Mouse (Mus musculus) spleen, adult 18-20 months (tissue): ENCODE results near the gene Ssbp3.

Experiments used
- DNase-seq, 2 experiments: peaks; one replicate each; pipeline ENCODE4 v3.0.0; 2022; ENCODE audit warnings: mixed read lengths in 2 of 2

The Ssbp3 gene

GRCm38 (mm10) chr4:106910201-106911172 is at the start of gene Ssbp3:
Ssbp3 (plus strand) TSS chr4:106910701.
- peak; percentile 33 to 62 for DNase-seq

DNA sequence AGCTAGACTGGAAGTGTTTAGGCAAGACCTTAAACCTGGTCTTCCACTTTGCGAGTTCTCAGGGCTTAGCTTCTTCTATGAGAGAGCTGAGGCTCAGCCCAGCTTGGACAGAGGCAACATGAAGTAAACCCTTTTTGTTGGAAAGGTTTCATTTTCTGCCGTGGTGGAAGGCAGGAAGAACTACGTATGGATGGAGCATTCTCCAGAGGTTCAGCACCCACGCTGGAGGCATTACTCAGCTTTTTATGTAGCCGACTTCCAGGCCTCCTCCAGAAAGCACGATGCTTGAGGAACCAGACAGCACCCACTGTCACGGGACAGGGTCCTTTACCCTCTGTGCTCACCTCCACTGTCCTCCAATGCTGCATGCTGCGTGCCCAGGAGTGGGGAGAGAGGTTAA is 48.6 kb upstream of the Ssbp3 start:
- no peak for DNase-seq

- DNase-seq: no peak
These were observed 48.2 kb upstream of the Ssbp3 start for GRCm38 (mm10) chr4:106862317-106862716.

- no peak for DNase-seq
These were observed 47.6 kb upstream of the Ssbp3 start for GRCm38 (mm10) chr4:106862767-106863370.

DNA sequence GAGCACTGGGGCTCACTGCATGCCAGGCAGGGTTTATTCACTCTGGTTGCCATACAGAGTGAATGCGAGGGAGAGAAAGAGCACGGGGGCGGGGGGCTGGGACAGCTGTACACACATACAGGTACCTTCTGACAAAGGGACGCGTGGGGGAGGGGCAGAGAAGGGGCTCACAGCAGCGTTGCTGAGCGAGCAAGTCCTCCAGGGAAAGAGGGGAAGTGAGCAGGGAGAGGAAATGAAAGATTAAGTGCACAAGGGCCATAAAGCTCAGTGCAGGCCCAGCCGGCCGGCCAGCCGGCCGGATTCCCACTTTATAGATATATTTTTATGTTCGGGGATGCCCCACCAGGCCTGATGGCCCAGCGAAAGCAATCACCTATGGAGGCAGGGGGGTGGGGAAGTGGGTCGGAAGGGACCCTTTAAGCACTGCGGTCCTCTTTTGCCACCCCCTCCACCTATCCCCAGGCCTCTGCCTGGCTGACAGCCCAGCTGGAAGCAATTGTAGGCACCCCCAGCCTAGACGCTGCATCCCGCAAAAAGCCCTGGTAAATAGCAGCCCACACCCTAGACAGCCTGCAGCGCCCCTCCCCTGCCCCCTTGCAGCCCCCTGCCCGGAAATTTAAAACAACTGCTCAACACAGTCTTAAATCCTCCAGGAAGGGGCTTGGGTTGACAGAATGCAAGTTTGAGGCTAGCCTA is 44.9 kb upstream of the Ssbp3 start:
- DNase-seq: no peak

- DNase-seq: no peak
These were observed 44.1 kb upstream of the Ssbp3 start for GRCm38 (mm10) chr4:106866381-106866780.

DNA sequence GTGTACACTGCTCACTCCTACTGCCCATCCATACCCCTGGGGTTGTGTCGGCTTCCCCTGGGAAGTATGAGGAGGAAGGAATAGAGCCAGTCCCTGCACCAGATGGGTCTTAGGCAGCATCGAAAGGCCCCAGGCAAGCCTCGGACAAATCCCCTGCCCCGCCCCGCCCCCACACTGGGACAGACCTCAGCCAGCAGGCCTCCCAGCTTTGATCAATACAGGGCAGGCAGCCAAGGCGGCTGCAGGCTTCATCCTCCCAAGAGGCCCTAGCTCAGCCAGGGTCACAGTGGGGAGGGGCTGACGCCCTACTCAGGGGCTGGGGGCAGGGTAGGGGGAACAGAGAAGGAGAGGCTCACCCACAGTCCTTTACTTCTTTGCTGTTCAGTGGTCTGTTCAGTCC is 43.7 kb upstream of the Ssbp3 start:
- DNase-seq: no peak

DNA sequence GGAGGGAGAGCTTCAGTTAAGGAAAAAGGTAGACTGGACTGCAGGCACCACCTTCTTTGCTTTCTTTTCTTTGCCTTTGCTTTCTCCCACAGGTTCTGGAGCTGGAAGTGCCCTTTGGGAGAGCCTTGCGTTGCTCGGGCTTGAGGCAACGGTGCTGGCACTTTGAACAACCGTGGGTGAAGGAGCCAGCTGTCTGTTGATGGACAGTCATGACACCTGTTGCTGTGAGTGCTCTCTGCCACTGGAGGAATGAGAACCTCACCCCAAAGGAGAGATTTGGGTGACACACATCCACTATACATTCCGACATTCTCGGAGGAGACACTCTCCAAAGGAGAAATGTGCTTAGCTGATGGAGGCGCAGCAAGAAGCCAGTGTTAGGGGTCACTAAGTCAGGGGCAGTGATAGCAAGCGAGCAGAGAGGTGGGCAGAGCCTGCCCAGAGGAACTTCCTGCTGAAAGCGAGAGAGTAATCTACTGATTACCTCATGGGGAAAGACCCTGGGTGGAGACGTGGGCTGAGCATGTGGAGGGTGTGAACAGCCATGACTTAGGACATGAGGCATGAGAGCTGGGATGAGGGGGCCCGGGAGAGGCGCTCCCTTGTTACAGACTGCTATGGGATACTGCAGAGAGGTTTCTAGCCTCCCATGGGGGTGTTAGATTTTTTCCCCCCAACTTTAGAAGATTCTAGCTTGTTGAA is 41.6 kb upstream of the Ssbp3 start:
- DNase-seq: no peak

DNA sequence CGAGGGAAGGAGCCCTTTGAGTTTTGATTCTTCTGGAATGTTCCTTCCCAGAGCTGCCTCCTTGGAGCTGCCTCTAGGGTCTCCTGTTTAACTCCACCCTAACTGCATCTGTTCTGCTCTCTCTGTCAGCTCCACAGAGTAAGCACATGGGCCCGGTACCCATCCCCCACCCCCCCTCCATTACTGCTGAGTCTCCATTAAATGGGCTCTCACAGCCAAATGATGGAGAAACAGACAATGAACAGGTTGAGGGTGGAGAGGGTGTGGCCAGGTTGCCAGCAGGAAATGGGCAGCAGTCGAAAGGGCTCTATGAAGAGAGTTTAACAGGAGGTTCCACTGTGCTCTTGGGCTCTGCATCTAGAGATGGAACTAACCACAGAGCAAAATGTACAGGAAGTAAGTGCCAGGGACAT is 41.0 kb upstream of the Ssbp3 start:
- no peak for DNase-seq

DNA sequence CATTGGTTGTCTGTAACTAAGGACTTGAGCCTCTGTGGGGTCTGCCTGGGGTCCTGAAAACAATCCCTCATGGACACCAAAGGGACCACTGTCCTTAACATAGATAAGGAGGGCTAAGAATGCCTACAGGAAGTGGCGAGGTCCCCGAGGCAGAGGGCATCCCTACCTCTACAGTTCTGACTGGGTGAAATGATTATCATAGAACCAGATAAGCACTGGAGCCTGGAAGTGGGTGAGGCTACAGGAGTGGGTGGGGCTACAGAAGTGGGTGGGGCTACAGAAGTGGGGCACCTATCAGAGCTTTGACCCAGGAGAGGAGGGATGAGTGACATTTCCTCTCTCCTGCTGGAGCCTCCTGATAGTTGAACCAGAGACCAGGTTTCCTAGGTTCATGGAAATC is 39.9 kb upstream of the Ssbp3 start:
- DNase-seq: no peak

DNA sequence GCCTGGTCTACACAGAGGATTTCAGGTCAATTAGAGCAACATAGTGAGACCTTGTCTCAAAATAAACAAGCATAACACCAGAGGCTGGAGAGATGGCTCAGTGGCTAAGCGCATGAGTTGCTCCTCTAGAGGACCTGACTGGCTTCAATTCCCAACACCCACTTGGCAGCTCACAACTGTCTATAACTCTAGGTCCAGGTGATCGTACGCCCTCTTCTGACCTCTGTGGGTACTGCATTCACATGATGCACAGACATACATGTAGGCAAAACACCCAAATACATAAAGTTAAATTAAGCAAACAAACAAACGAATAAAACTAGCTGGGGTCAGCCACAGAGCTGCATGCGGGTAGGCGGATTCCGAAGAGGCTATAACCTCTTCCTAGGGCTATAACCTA is 36.0 kb upstream of the Ssbp3 start:
- no peak for DNase-seq

DNA sequence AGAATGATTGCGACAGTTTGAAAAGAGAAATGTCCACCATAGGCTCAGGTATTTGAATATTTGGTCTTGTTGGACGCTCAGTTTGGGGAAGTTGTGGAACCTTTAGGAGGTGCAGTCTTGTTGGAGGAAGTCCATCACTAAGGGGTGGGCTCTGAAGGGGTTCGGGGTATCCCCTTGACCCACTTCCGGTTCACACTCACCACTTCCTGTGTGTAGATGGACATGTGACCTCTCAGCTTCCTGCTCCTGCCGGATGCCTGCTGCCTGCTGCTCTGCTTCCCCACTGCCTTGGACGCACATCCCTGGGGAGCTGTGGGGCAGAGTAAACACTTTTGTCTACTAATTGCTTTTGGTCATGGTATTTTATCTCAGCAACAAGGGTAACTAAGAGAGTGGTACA is 29.4 kb upstream of the Ssbp3 start:
- no peak for DNase-seq

GRCm38 (mm10) chr4:106883149-106883548 is 27.4 kb upstream of the Ssbp3 start:
- DNase-seq: no peak

GRCm38 (mm10) chr4:106886307-106887085 is 24.0 kb upstream of the Ssbp3 start:
- DNase-seq: no peak

DNA sequence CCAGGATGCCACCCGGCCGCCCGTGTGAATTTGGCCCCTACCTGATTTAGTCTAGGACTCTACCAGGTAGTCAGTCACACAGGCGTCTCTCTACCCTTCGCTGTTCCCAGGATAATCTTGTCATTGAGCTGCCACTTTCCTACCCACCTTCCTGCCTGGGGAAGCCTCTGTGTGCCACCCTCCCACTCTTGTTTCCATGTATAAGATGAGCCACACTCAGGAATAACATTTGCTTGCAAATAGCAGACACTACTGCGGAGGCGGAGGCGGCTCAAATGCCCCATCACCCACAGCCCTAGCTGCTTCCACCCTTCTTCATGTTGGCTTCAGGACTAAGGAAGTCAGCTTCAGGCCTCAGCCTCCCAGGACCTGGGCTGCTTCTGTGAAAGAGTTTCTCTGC is 14.4 kb upstream of the Ssbp3 start:
- DNase-seq: no peak

DNA sequence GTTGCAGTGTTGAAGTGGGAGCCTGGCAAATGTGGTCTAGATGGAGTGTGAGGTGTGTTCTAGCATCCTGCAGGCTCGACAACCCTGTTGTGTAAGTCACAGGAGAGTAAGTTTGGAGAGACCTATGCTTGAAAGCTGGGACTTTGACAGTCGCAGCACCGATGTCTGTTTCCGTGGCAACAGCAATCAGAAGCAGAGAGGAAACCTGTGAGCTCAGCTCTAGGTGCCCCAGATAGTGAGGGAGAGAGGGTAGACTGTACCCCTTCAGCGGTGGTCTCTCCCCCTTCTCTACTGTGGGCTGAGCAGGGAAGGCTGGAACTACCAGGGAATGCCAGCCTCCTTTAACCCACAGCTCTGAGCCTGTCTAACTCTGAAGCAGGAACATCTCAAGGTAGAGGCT is 11.6 kb upstream of the Ssbp3 start:
- no peak for DNase-seq

DNA sequence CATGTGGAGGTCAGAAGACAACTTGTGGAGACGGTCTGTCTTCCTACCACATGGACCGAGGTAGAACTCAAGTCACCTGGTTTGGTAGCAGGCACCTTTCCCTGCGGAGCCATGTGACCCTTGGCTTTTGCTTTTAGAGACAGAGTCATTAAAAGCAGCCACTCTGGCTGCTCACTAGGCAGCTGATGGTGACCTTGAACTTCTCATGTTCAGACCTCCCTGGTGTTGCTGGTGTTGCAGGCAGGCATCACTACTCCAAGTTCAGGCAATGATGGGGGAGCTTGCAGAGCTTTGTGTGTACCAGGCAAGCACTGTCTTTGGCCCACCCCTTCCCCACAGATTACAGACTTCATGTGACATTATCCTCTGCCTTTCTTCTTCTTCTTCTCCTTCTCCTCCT is 11.0 kb upstream of the Ssbp3 start:
- DNase-seq: no peak

- no peak for DNase-seq
These were observed 9.8 kb upstream of the Ssbp3 start for GRCm38 (mm10) chr4:106900718-106901117.

DNA sequence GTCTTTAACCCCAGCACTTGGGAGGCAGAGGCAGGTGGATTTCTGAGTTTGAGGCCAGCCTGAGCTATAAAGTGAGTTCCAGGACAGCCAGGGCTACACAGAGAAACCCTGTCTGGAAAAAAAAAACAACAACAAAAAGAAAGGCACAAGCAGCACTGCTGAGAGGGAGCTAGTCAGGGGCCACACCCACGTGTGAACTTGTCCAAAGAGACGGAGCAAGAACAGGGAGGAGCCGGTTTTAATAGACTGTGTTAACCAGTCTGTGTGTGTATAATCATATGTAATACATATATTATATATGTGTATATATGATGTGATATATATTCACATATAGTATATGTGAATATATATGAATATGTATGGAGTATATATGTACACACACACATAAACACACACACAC is 8.9 kb upstream of the Ssbp3 start:
- DNase-seq: no peak

- DNase-seq: no peak
These were observed 8.3 kb upstream of the Ssbp3 start for GRCm38 (mm10) chr4:106902157-106902556.

DNA sequence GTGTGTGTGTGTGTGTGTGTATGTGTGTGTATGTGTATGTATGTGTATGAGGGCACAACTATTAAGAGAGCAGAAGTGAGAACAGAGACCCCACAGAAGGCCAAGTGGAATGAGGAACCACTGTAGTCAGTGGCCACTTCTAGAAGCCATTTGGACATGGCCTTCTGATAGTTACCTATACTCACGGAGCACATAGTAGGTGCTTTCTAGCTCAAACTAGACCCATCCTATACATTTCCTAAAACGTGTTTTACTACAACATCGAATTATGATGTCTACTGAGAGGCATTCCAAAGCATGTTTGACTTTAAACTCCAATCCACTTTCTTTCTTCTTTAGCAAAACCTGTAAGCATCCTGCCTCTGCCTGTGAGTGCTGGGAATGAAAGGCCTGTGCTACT is 4.6 kb upstream of the Ssbp3 start:
- no peak for DNase-seq
